Mouse (Mus musculus): ENCODE results near the gene Hist1h4a. TPM values are rescaled to one million over a fixed set of nuclear protein-coding genes. Genes with fewer than 3 reads are reported as not detected.
"Not testable (repeated sequence)": the region's sequence is repeated elsewhere in the genome, so short reads cannot be mapped to it uniquely, and the experiment has no call there.

Hist1h4a gene
- polyA plus RNA-seq, 1 experiment from 2014 or later = not detected

GRCm38 (mm10) chr13:23772561-23773313 is 11.7 kb upstream of the Hist1h4a start:
- peak; percentile 81 for ATAC-seq (replicated peaks; ENCODE audit: insufficient number of reproducible peaks, low FRiP score, low TSS enrichment, low read depth)
- no peak overlapping the region for H3K27ac ChIP-seq (replicated peaks; ENCODE audit: low read depth, low read length)

GRCm38 (mm10) chr13:23769613-23770012 is 8.6 kb upstream of the Hist1h4a start, which contains the start of gene Trim38:
Gene Trim38, plus strand, starts transcription at chr13:23769913.
- not testable (repeated sequence) for DNase-seq (ENCODE audit: low spot score); H3K4me1 ChIP-seq (ENCODE audit: control insufficient read depth, insufficient read depth, low read length); H3K36me3 ChIP-seq (replicated peaks; ENCODE audit: control insufficient read depth, insufficient read depth, low read depth, low read length); H3K4me2 ChIP-seq (ENCODE audit: low read depth, low read length); H3K9me3 ChIP-seq (replicated peaks; ENCODE audit: control insufficient read depth, low read length); H3K27ac ChIP-seq (replicated peaks; ENCODE audit: low read depth, low read length); ATAC-seq (replicated peaks; ENCODE audit: insufficient number of reproducible peaks, low FRiP score, low TSS enrichment, low read depth); H3K9ac ChIP-seq (replicated peaks; ENCODE audit: low read length); H3K4me3 ChIP-seq (ENCODE audit: low read depth, low read length); H3K27me3 ChIP-seq (ENCODE audit: control insufficient read depth, insufficient read depth, low read length)
- 82% methylated on average over 2 of the region's 2 CpGs for WGBS

More at GRCm38 (mm10) chr13:23772561-23773313, 11.7 kb upstream of the Hist1h4a start:
- H3K4me3 ChIP-seq (ENCODE audit: low read depth, low read length) = no peak overlapping the region
- DNase-seq (ENCODE audit: low spot score) = peak; percentile 80
- 19% methylated on average over 21 of the region's 21 CpGs for WGBS
- H3K36me3 ChIP-seq (replicated peaks; ENCODE audit: control insufficient read depth, insufficient read depth, low read depth, low read length) = no peaks in the 10 kb centered on the region
- no peaks in the 10 kb centered on the region for H3K27me3 ChIP-seq (ENCODE audit: control insufficient read depth, insufficient read depth, low read length)
- no peak overlapping the region for H3K9ac ChIP-seq (replicated peaks; ENCODE audit: low read length)
- no peaks in the 10 kb centered on the region for H3K9me3 ChIP-seq (replicated peaks; ENCODE audit: control insufficient read depth, low read length)
- no peaks in the 10 kb centered on the region for H3K4me1 ChIP-seq (ENCODE audit: control insufficient read depth, insufficient read depth, low read length)
- H3K4me2 ChIP-seq (ENCODE audit: low read depth, low read length) = 0 out of 2 replicates have a peak overlapping the region, but pooled peaks have one; percentile 2

GRCm38 (mm10) chr13:23768834-23769397 is 7.9 kb upstream of the Hist1h4a start:
- Histone ChIP-seq H3K36me3 (replicated peaks; ENCODE audit: control insufficient read depth, insufficient read depth, low read depth, low read length) (no peaks in the 10 kb centered on the region), H3K4me3 (ENCODE audit: low read depth, low read length) (no peak overlapping the region), H3K27me3 (ENCODE audit: control insufficient read depth, insufficient read depth, low read length) (no peaks in the 10 kb centered on the region), H3K9me3 (replicated peaks; ENCODE audit: control insufficient read depth, low read length) (no peaks in the 10 kb centered on the region), H3K4me2 (ENCODE audit: low read depth, low read length) (no peak overlapping the region), H3K4me1 (ENCODE audit: control insufficient read depth, insufficient read depth, low read length) (no peaks in the 10 kb centered on the region), H3K9ac (replicated peaks; ENCODE audit: low read length) (no peak overlapping the region), H3K27ac (replicated peaks; ENCODE audit: low read depth, low read length) (no peak overlapping the region)
- no peak for ATAC-seq (replicated peaks; ENCODE audit: insufficient number of reproducible peaks, low FRiP score, low TSS enrichment, low read depth)
- no peak for DNase-seq (ENCODE audit: low spot score)
- 51% methylated on average over 5 of the region's 5 CpGs for WGBS

GRCm38 (mm10) chr13:23766772-23767171 is 5.7 kb upstream of the Hist1h4a start:
- no peaks in the 10 kb centered on the region for H3K4me1 ChIP-seq (ENCODE audit: control insufficient read depth, insufficient read depth, low read length)
- no peak for DNase-seq (ENCODE audit: low spot score)
- ATAC-seq (replicated peaks; ENCODE audit: insufficient number of reproducible peaks, low FRiP score, low TSS enrichment, low read depth) = no peak
- H3K4me2 ChIP-seq (ENCODE audit: low read depth, low read length) = no peak overlapping the region
- no peak overlapping the region for H3K9ac ChIP-seq (replicated peaks; ENCODE audit: low read length)
- no peak overlapping the region for H3K27ac ChIP-seq (replicated peaks; ENCODE audit: low read depth, low read length)
- no peaks in the 10 kb centered on the region for H3K27me3 ChIP-seq (ENCODE audit: control insufficient read depth, insufficient read depth, low read length)
- no peak overlapping the region for H3K4me3 ChIP-seq (ENCODE audit: low read depth, low read length)
- H3K9me3 ChIP-seq (replicated peaks; ENCODE audit: control insufficient read depth, low read length) = no peaks in the 10 kb centered on the region
- H3K36me3 ChIP-seq (replicated peaks; ENCODE audit: control insufficient read depth, insufficient read depth, low read depth, low read length) = no peaks in the 10 kb centered on the region

- ATAC-seq (replicated peaks; ENCODE audit: insufficient number of reproducible peaks, low FRiP score, low TSS enrichment, low read depth) = no peak
- H3K27ac ChIP-seq (replicated peaks; ENCODE audit: low read depth, low read length) = no peak overlapping the region
- no peaks in the 10 kb centered on the region for H3K4me1 ChIP-seq (ENCODE audit: control insufficient read depth, insufficient read depth, low read length)
- no peaks in the 10 kb centered on the region for H3K36me3 ChIP-seq (replicated peaks; ENCODE audit: control insufficient read depth, insufficient read depth, low read depth, low read length)
- no peak for DNase-seq (ENCODE audit: low spot score)
- H3K27me3 ChIP-seq (ENCODE audit: control insufficient read depth, insufficient read depth, low read length) = no peaks in the 10 kb centered on the region
- 0 out of 2 replicates have a peak overlapping the region, but pooled peaks have one; percentile 3 for H3K4me2 ChIP-seq (ENCODE audit: low read depth, low read length)
- no peaks in the 10 kb centered on the region for H3K9me3 ChIP-seq (replicated peaks; ENCODE audit: control insufficient read depth, low read length)
- WGBS = 55% methylated on average over 1 of the region's 1 CpGs
- H3K9ac ChIP-seq (replicated peaks; ENCODE audit: low read length) = no peak overlapping the region
- no peak overlapping the region for H3K4me3 ChIP-seq (ENCODE audit: low read depth, low read length)
These were observed 4.1 kb upstream of the Hist1h4a start for GRCm38 (mm10) chr13:23765172-23765513.

GRCm38 (mm10) chr13:23764324-23765171 is 3.5 kb upstream of the Hist1h4a start:
- Histone ChIP-seq H3K4me1 (ENCODE audit: control insufficient read depth, insufficient read depth, low read length) (no peaks in the 10 kb centered on the region), H3K4me3 (ENCODE audit: low read depth, low read length) (peak overlapping the region; percentile 56), H3K9me3 (replicated peaks; ENCODE audit: control insufficient read depth, low read length) (no peaks in the 10 kb centered on the region), H3K4me2 (ENCODE audit: low read depth, low read length) (peak overlapping the region; percentile 86), H3K36me3 (replicated peaks; ENCODE audit: control insufficient read depth, insufficient read depth, low read depth, low read length) (no peaks in the 10 kb centered on the region), H3K27ac (replicated peaks; ENCODE audit: low read depth, low read length) (peak overlapping the region; percentile 97), H3K9ac (replicated peaks; ENCODE audit: low read length) (peak overlapping the region; percentile 78), H3K27me3 (ENCODE audit: control insufficient read depth, insufficient read depth, low read length) (no peaks in the 10 kb centered on the region)
- no peak for ATAC-seq (replicated peaks; ENCODE audit: insufficient number of reproducible peaks, low FRiP score, low TSS enrichment, low read depth)
- no peak for DNase-seq (ENCODE audit: low spot score)
- 34% methylated on average over 12 of the region's 12 CpGs for WGBS

- Histone ChIP-seq H3K27ac (replicated peaks; ENCODE audit: low read depth, low read length) (peak within 1 kb of the TSS; percentile 97), H3K9me3 (replicated peaks; ENCODE audit: control insufficient read depth, low read length) (no peaks in the 10 kb centered on the region), H3K27me3 (ENCODE audit: control insufficient read depth, insufficient read depth, low read length) (no peaks in the 10 kb centered on the region), H3K36me3 (replicated peaks; ENCODE audit: control insufficient read depth, insufficient read depth, low read depth, low read length) (no peaks in the 10 kb centered on the region), H3K9ac (replicated peaks; ENCODE audit: low read length) (peak within 1 kb of the TSS; percentile 78), H3K4me1 (ENCODE audit: control insufficient read depth, insufficient read depth, low read length) (no peaks in the 10 kb centered on the region), H3K4me3 (ENCODE audit: low read depth, low read length) (peak within 1 kb of the TSS; percentile 56), H3K4me2 (ENCODE audit: low read depth, low read length) (peak within 1 kb of the TSS; percentile 86)
- WGBS = 4% methylated on average over 34 of the region's 34 CpGs
- peak; percentile 40 for ATAC-seq (replicated peaks; ENCODE audit: insufficient number of reproducible peaks, low FRiP score, low TSS enrichment, low read depth)
- peak; percentile 97 for DNase-seq (ENCODE audit: low spot score)
These were observed 2.7 kb upstream of the Hist1h4a start, which contains the start of gene Hist1h1a for GRCm38 (mm10) chr13:23763586-23764323. Gene Hist1h1a, plus strand, starts transcription at chr13:23763666.

All from embryonic facial prominence, embryonic 11.5 days (tissue).